Comparison of ENCODE assay signal across 24 mouse cellular contexts in the genomic region with DNA sequence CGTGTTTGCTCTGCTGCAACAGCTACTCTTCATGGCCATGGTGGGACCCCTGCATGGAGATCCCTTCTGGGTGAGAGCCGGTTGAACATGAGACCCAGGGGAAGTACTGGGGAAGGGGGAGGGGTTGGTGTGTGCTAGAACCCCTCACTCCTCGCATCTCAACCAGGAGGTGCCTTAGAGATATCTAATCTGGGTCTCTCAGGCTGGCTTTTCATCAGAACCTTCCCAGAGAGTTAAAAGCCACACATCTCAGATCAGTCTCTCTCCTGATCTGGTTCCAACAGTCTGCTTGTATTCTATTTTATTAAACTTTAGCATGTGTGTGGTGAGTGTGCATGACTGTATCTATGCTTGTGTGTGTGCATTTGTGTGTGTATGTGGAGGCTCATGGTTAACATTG. TPM values are rescaled to one million over a fixed set of nuclear protein-coding genes. Genes with fewer than 3 reads are reported as not detected.
DNase-seq lines count a peak whose midpoint lies in the region; ATAC-seq and TF ChIP-seq lines count a peak whose summit lies in the region.
"Had no signal": no experiment of that assay in that cellular context is flagged by ENCODE, and none has a peak within 500 bp of the region (broad histone marks: within the 10 kb centered on the region; RNA-seq: fewer than 3 reads in every experiment).

No protein-coding gene starts in this region.

- H3K4me1 ChIP-seq in liver, embryonic 13.5 days (replicated peaks) = peaks cover 35% of the 10 kb centered on the region
- peaks cover 32% of the 10 kb centered on the region for H3K4me1 ChIP-seq in liver, embryonic 12.5 days
- H3K4me1 ChIP-seq in liver, embryonic 14.5 days (replicated peaks; ENCODE audit: control insufficient read depth in 2 of 2, insufficient read depth in 2 of 2, low read length in 1 of 2) = peaks cover 0 to 4% of the 10 kb centered on the region in 2 experiments; a peak in 1 of 4 replicates
- H3K4me1 ChIP-seq in liver, embryonic 16.5 days (ENCODE audit: control insufficient read depth, low read depth, low read length) = peaks cover 9% of the 10 kb centered on the region
- peaks cover 7% of the 10 kb centered on the region; the same call in 1 of the 2 replicates for H3K4me1 ChIP-seq in liver, embryonic 11.5 days (replicated peaks; ENCODE audit: control insufficient read depth, insufficient read depth, low read length)
- peaks cover 6 to 12% of the 10 kb centered on the region in 2 experiments for H3K4me1 ChIP-seq in MEL (ENCODE audit: control insufficient read depth in 1 of 2, insufficient read depth in 2 of 2, low read length in 2 of 2)

- 53% methylated on average over 3 of the region's 3 CpGs for WGBS in liver, embryonic 13.5 days (ENCODE audit: insufficient replicate concordance)
- WGBS in liver, embryonic 12.5 days (ENCODE audit: insufficient replicate concordance) = 49% methylated on average over 3 of the region's 3 CpGs
- WGBS in liver, embryonic 14.5 days (ENCODE audit: insufficient replicate concordance) = 59% methylated on average over 3 of the region's 3 CpGs
- 54% methylated on average over 3 of the region's 3 CpGs for WGBS in liver, embryonic 16.5 days (ENCODE audit: insufficient replicate concordance)
- 60% methylated on average over 3 of the region's 3 CpGs for WGBS in liver, embryonic 11.5 days

- DNase-seq in liver, embryonic 13.5 days = no peak
- DNase-seq in liver, embryonic 14.5 days (ENCODE audit: low read depth in 3 of 3, low spot score in 3 of 3) = no peak
- no peak for DNase-seq in liver
- no peak for DNase-seq in liver, embryonic 11.5 days (ENCODE audit: low spot score)
- peak; percentile 36 for DNase-seq in MEL (ENCODE audit: low read depth, low spot score)
- no peak for DNase-seq in gastrocnemius, adult 18-20 months (ENCODE audit: low spot score)
- DNase-seq: adrenal gland, adult 2 months; adrenal gland, adult 8-10 months; adrenal gland, postnatal 10 days; adrenal gland, postnatal 14 days; adrenal gland, postnatal 25 days; adrenal gland, postnatal 36 days; B cell, adult 2 months; cerebellum, adult 11 months; cerebellum, adult 11-12 months; cerebellum, adult 18-20 months had no signal

- H3K9ac ChIP-seq in liver, embryonic 13.5 days = no peak overlapping the region
- H3K9ac ChIP-seq in liver, embryonic 12.5 days = no peak overlapping the region
- H3K9ac ChIP-seq in liver, embryonic 14.5 days (replicated peaks) = no peak overlapping the region
- H3K9ac ChIP-seq in liver, embryonic 16.5 days (ENCODE audit: low read depth, low read length) = no peak overlapping the region
- H3K9ac ChIP-seq in liver, embryonic 11.5 days (ENCODE audit: low read depth, low read length) = no peak overlapping the region
- no peak overlapping the region for H3K9ac ChIP-seq in MEL (ENCODE audit: control insufficient read depth, low read depth, low read length, poor library complexity, severe bottlenecking)

- no peak for TF ChIP-seq RAD21 in MEL (IDR thresholded peaks at IDR 0.05; ENCODE audit: low read depth, low read length)

- H3K4me3 ChIP-seq in liver, embryonic 13.5 days (replicated peaks) = no peak overlapping the region
- H3K4me3 ChIP-seq in liver, embryonic 12.5 days = no peak overlapping the region
- no peak overlapping the region for H3K4me3 ChIP-seq in liver, embryonic 14.5 days (ENCODE audit: insufficient read depth in 1 of 2, low read depth in 2 of 2, low read length in 2 of 2)
- H3K4me3 ChIP-seq in liver, embryonic 16.5 days (ENCODE audit: low read depth, low read length) = no peak overlapping the region
- no peak overlapping the region for H3K4me3 ChIP-seq in liver, embryonic 11.5 days (ENCODE audit: low read depth, low read length)
- H3K4me3 ChIP-seq in MEL (ENCODE audit: control insufficient read depth in 1 of 2, insufficient read depth in 1 of 2, low read depth in 2 of 2, low read length in 2 of 2) = no peak overlapping the region

- TF ChIP-seq CTCF in liver, embryonic 14.5 days (IDR thresholded peaks at IDR 0.05; ENCODE audit: low read depth) = no peak
- TF ChIP-seq CTCF in MEL (IDR thresholded peaks at IDR 0.05 in 2 of 3, conservative IDR thresholded peaks at IDR 0.05 in 1 of 3; ENCODE audit: control insufficient read depth in 1 of 3, insufficient read depth in 1 of 3, low read depth in 2 of 3, low read length in 3 of 3, poor library complexity in 1 of 3, severe bottlenecking in 1 of 3) = no peak

- H3K36me3 ChIP-seq in liver, embryonic 13.5 days = peaks cover 77% of the 10 kb centered on the region
- peaks cover 77% of the 10 kb centered on the region for H3K36me3 ChIP-seq in liver, embryonic 12.5 days
- H3K36me3 ChIP-seq in liver, embryonic 14.5 days (replicated peaks; ENCODE audit: control insufficient read depth, insufficient read depth, low read depth) = peaks cover 77% of the 10 kb centered on the region
- peaks cover 74% of the 10 kb centered on the region for H3K36me3 ChIP-seq in liver, embryonic 16.5 days (ENCODE audit: control insufficient read depth, insufficient read depth)
- peaks cover 56% of the 10 kb centered on the region for H3K36me3 ChIP-seq in liver, embryonic 11.5 days (ENCODE audit: control insufficient read depth, insufficient read depth, low read length)
- peaks cover 15 to 17% of the 10 kb centered on the region in 2 experiments for H3K36me3 ChIP-seq in MEL (ENCODE audit: control insufficient read depth in 1 of 2, insufficient read depth in 2 of 2, low read length in 2 of 2)
- H3K36me3 ChIP-seq: G1E had no signal

- H3K27ac ChIP-seq in liver, embryonic 13.5 days = no peak overlapping the region
- no peak overlapping the region for H3K27ac ChIP-seq in liver, embryonic 12.5 days
- H3K27ac ChIP-seq in liver, embryonic 14.5 days = no peak overlapping the region
- no peak overlapping the region for H3K27ac ChIP-seq in liver, embryonic 16.5 days (ENCODE audit: low read length)
- no peak overlapping the region for H3K27ac ChIP-seq in liver, embryonic 11.5 days (ENCODE audit: low read depth, low read length)
- H3K27ac ChIP-seq in MEL (ENCODE audit: control insufficient read depth, low read depth, low read length) = no peak overlapping the region; the same call in 1 of the 2 replicates

- H3K79me2 ChIP-seq in MEL (ENCODE audit: control insufficient read depth, insufficient read depth, low read length, poor library complexity) = no peaks in the 10 kb centered on the region

- no peak overlapping the region for H3K4me2 ChIP-seq in liver, embryonic 13.5 days
- H3K4me2 ChIP-seq in liver, embryonic 12.5 days = no peak overlapping the region
- H3K4me2 ChIP-seq in liver, embryonic 14.5 days (ENCODE audit: low read depth) = no peak overlapping the region
- no peak overlapping the region for H3K4me2 ChIP-seq in liver, embryonic 16.5 days (ENCODE audit: low read depth, low read length)
- no peak overlapping the region for H3K4me2 ChIP-seq in liver, embryonic 11.5 days

- peak; percentile 30; the same call in 1 of the 2 replicates for TF ChIP-seq EP300 in liver, embryonic 14.5 days (IDR thresholded peaks at IDR 0.05; ENCODE audit: low read depth)
- TF ChIP-seq EP300 in MEL (IDR thresholded peaks at IDR 0.05; ENCODE audit: low read depth in 1 of 2, low read length in 2 of 2) = peak; percentile 60 to 69

- TF ChIP-seq POLR2A in MEL (IDR thresholded peaks at IDR 0.05; ENCODE audit: control insufficient read depth in 1 of 2, insufficient read depth in 1 of 2, low read depth in 1 of 2, low read length in 2 of 2, poor library complexity in 1 of 2) = no peak

- H3K9me3 ChIP-seq in liver, embryonic 13.5 days (replicated peaks) = no peaks in the 10 kb centered on the region
- H3K9me3 ChIP-seq in liver, embryonic 12.5 days (replicated peaks) = no peaks in the 10 kb centered on the region
- no peaks in the 10 kb centered on the region for H3K9me3 ChIP-seq in liver, embryonic 14.5 days (ENCODE audit: control insufficient read depth, low read length)
- H3K9me3 ChIP-seq in liver, embryonic 16.5 days (replicated peaks; ENCODE audit: control insufficient read depth, low read length) = no peaks in the 10 kb centered on the region
- no peaks in the 10 kb centered on the region for H3K9me3 ChIP-seq in liver, embryonic 11.5 days (ENCODE audit: control insufficient read depth, low read length)
- no peaks in the 10 kb centered on the region for H3K9me3 ChIP-seq in MEL (replicated peaks; ENCODE audit: insufficient read depth, low read length)
- H3K9me3 ChIP-seq: G1E had no signal

- ATAC-seq in liver, embryonic 13.5 days (ENCODE audit: low read depth) = 0 out of 2 replicates have a peak, but pooled peaks have one; percentile 3
- ATAC-seq in liver, embryonic 12.5 days = no peak
- no peak for ATAC-seq in liver, embryonic 14.5 days (ENCODE audit: insufficient read depth)
- ATAC-seq in liver, embryonic 16.5 days (ENCODE audit: low read depth) = 0 out of 2 replicates have a peak, but pooled peaks have one; percentile 1
- no peak for ATAC-seq in liver, embryonic 11.5 days (replicated peaks; ENCODE audit: low FRiP score)
- ATAC-seq: activated CD4-positive, CD25-positive, alpha-beta regulatory T cell, adult 4 months; CD4-positive, CD25-positive, alpha-beta regulatory T cell, adult 4 months; Patski had no signal

- H3K27me3 ChIP-seq in liver, embryonic 13.5 days = peaks cover 17% of the 10 kb centered on the region
- peaks cover 17% of the 10 kb centered on the region for H3K27me3 ChIP-seq in liver, embryonic 12.5 days (replicated peaks)
- H3K27me3 ChIP-seq in liver, embryonic 14.5 days (ENCODE audit: control insufficient read depth, insufficient read depth, low read length) = peaks cover 7% of the 10 kb centered on the region
- peaks cover 17% of the 10 kb centered on the region for H3K27me3 ChIP-seq in liver, embryonic 16.5 days (ENCODE audit: control insufficient read depth, insufficient read depth, low read depth, low read length)
- H3K27me3 ChIP-seq in liver, embryonic 11.5 days (replicated peaks; ENCODE audit: control insufficient read depth, insufficient read depth, low read length) = peaks cover 6% of the 10 kb centered on the region
- no peaks in the 10 kb centered on the region for H3K27me3 ChIP-seq in MEL (ENCODE audit: control insufficient read depth in 1 of 2, insufficient read depth in 2 of 2, low read length in 2 of 2)

RNA-seq across cellular contexts. Expression of a gene that starts 22.8 kb away (rescaled TPM):
- polyA plus RNA-seq in liver, embryonic 13.5 days (2015; fragmentation: Nextera tagmentation; extraction: Ambion mirVana) = 138 and 178 TPM in 2 replicates
- polyA plus RNA-seq in liver, embryonic 12.5 days (2016; fragmentation: Nextera tagmentation; extraction: Ambion mirVana) = 153 and 162 TPM in 2 replicates
- polyA plus RNA-seq in liver, embryonic 14.5 days (2012; rRNA removed) = 144 and 151 TPM in 2 replicates
- 174 and 198 TPM in 2 replicates for polyA plus RNA-seq in liver, embryonic 14.5 days (2014; fragmentation: Nextera tagmentation; extraction: Ambion mirVana)
- polyA plus RNA-seq in liver, embryonic 16.5 days (2015; fragmentation: Nextera tagmentation; extraction: Ambion mirVana) = 185 and 205 TPM in 2 replicates
- polyA plus RNA-seq in liver, embryonic 11.5 days (2014; fragmentation: Nextera tagmentation; extraction: Ambion mirVana) = 83.2 and 101 TPM in 2 replicates
- 93.3 and 131 TPM in 2 replicates for total RNA-seq in MEL (2012; rRNA removed)
- polyA plus RNA-seq in MEL (2012; ENCODE audit: insufficient read depth in 1 of 2, insufficient read length in 2 of 2, low read depth in 1 of 2, low replicate concordance in 2 of 2, missing spikeins in 1 of 2) = 100 to 1,000 TPM in 1 of 2 experiments, 10 to 100 TPM in 1; 69.8 to 108 TPM
- 10 to 100 TPM; 11.0 to 12.7 TPM for total RNA-seq in gastrocnemius, adult 18-20 months (2021)
- polyA plus RNA-seq: G1E had no signal

RNA-seq across cellular contexts. Expression of a gene that starts 25.1 kb away (rescaled TPM):
- not detected in 2 replicates for polyA plus RNA-seq in liver, embryonic 13.5 days (2015; fragmentation: Nextera tagmentation; extraction: Ambion mirVana)
- polyA plus RNA-seq in liver, embryonic 12.5 days (2016; fragmentation: Nextera tagmentation; extraction: Ambion mirVana) = 0.29 and 0.31 TPM in 2 replicates
- polyA plus RNA-seq in liver, embryonic 14.5 days (2012; rRNA removed) = 0.03 and 0.06 TPM in 2 replicates
- 0.14 TPM in 1 of 2 replicates, not detected in the other for polyA plus RNA-seq in liver, embryonic 14.5 days (2014; fragmentation: Nextera tagmentation; extraction: Ambion mirVana)
- polyA plus RNA-seq in liver, embryonic 16.5 days (2015; fragmentation: Nextera tagmentation; extraction: Ambion mirVana) = not detected in 2 replicates
- 0.66 and 1.2 TPM in 2 replicates for polyA plus RNA-seq in liver, embryonic 11.5 days (2014; fragmentation: Nextera tagmentation; extraction: Ambion mirVana)
- 0.12 TPM in 1 of 2 replicates, not detected in the other for total RNA-seq in MEL (2012; rRNA removed)
- 1 to 10 TPM in 1 of 2 experiments, not detected in 1; 1.1 TPM for polyA plus RNA-seq in MEL (2012; ENCODE audit: insufficient read depth in 1 of 2, insufficient read length in 2 of 2, low read depth in 1 of 2, low replicate concordance in 2 of 2, missing spikeins in 1 of 2)
- total RNA-seq in gastrocnemius, adult 18-20 months (2021) = under 1 TPM; 0.52 to 0.62 TPM
- total RNA-seq: CH12.LX, G1E had no signal
- polyA plus RNA-seq: activated CD4-positive, CD25-positive, alpha-beta regulatory T cell, adult 4 months; CD4-positive, CD25-positive, alpha-beta regulatory T cell, adult 4 months; G1E had no signal

RNA-seq across cellular contexts. Expression of a gene that starts 34.6 kb away (rescaled TPM):
- 46.8 and 51.5 TPM in 2 replicates for polyA plus RNA-seq in liver, embryonic 13.5 days (2015; fragmentation: Nextera tagmentation; extraction: Ambion mirVana)
- polyA plus RNA-seq in liver, embryonic 12.5 days (2016; fragmentation: Nextera tagmentation; extraction: Ambion mirVana) = 50.9 and 54.3 TPM in 2 replicates
- 39.8 and 46.6 TPM in 2 replicates for polyA plus RNA-seq in liver, embryonic 14.5 days (2012; rRNA removed)
- 40.6 and 41.5 TPM in 2 replicates for polyA plus RNA-seq in liver, embryonic 14.5 days (2014; fragmentation: Nextera tagmentation; extraction: Ambion mirVana)
- 27.3 and 29.8 TPM in 2 replicates for polyA plus RNA-seq in liver, embryonic 16.5 days (2015; fragmentation: Nextera tagmentation; extraction: Ambion mirVana)
- polyA plus RNA-seq in liver, embryonic 11.5 days (2014; fragmentation: Nextera tagmentation; extraction: Ambion mirVana) = 84.3 and 84.5 TPM in 2 replicates
- 165 and 193 TPM in 2 replicates for total RNA-seq in MEL (2012; rRNA removed)
- polyA plus RNA-seq in MEL (2012; ENCODE audit: insufficient read depth in 1 of 2, insufficient read length in 2 of 2, low read depth in 1 of 2, low replicate concordance in 2 of 2, missing spikeins in 1 of 2) = 100 to 1,000 TPM in 1 of 2 experiments, not detected in 1; 129 TPM
- total RNA-seq in gastrocnemius, adult 18-20 months (2021) = 10 to 100 TPM; 38.2 to 57.8 TPM

RNA-seq across cellular contexts. Expression of a gene that starts 39.0 kb away (rescaled TPM):
- polyA plus RNA-seq in liver, embryonic 13.5 days (2015; fragmentation: Nextera tagmentation; extraction: Ambion mirVana) = 0.23 and 0.24 TPM in 2 replicates
- 0.29 and 0.43 TPM in 2 replicates for polyA plus RNA-seq in liver, embryonic 12.5 days (2016; fragmentation: Nextera tagmentation; extraction: Ambion mirVana)
- polyA plus RNA-seq in liver, embryonic 14.5 days (2012; rRNA removed) = 0.09 and 0.38 TPM in 2 replicates
- polyA plus RNA-seq in liver, embryonic 14.5 days (2014; fragmentation: Nextera tagmentation; extraction: Ambion mirVana) = 0.23 and 0.25 TPM in 2 replicates
- 0.47 and 0.50 TPM in 2 replicates for polyA plus RNA-seq in liver, embryonic 16.5 days (2015; fragmentation: Nextera tagmentation; extraction: Ambion mirVana)
- polyA plus RNA-seq in liver, embryonic 11.5 days (2014; fragmentation: Nextera tagmentation; extraction: Ambion mirVana) = 0.25 TPM in 1 of 2 replicates, not detected in the other
- total RNA-seq in MEL (2012; rRNA removed) = not detected in 2 replicates
- polyA plus RNA-seq in MEL (2012; ENCODE audit: insufficient read depth in 1 of 2, insufficient read length in 2 of 2, low read depth in 1 of 2, low replicate concordance in 2 of 2, missing spikeins in 1 of 2) = not detected
- total RNA-seq in gastrocnemius, adult 18-20 months (2021) = 100 to 1,000 TPM; 104 to 119 TPM
- total RNA-seq: adrenal gland, adult 2 months; adrenal gland, adult 8-10 months; adrenal gland, postnatal 14 days; adrenal gland, postnatal 25 days; adrenal gland, postnatal 36 days; G1E had no signal
- polyA plus RNA-seq: activated CD4-positive, CD25-positive, alpha-beta regulatory T cell, adult 4 months; adrenal gland, adult 2 months; brain, embryonic 14.5 days; CD4-positive, CD25-positive, alpha-beta regulatory T cell, adult 4 months; G1E; Patski had no signal

Comparison
In these comparisons a context has a peak if more than half of its experiments do, and no peak if none do; other contexts are left out.
1. ATAC-seq: peak in liver, embryonic 13.5 days (single experiment) and liver, embryonic 16.5 days (single experiment); none in liver, embryonic 12.5 days (single experiment), liver, embryonic 14.5 days (single experiment) and liver, embryonic 11.5 days (single experiment).